Comparison of ENCODE assay signal across 31 mouse cellular contexts in the genomic region with DNA sequence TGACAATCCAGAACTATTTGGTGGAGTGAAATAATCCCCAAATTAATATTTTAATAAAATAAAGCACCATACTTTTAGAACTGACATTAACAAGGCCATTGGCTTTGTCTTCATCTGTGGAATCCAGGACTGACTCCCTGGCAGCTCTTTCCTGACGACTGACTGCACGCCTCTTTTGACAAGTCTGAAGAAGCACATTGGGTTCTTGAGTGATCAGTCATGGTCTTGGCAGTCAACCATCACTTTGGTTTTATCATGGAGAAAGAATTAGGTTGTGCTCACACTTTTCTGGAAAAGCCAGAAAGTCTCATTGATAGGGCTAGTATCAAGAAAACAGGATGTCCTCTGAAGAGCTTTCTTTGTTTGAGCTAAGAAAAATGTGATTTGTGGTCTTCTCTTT.
DNase-seq lines count a peak whose midpoint lies in the region; ATAC-seq lines count a peak whose summit lies in the region.
"Had no signal": no experiment of that assay in that cellular context is flagged by ENCODE, and none has a peak within 500 bp of the region (broad histone marks: within the 10 kb centered on the region; RNA-seq: fewer than 3 reads in every experiment).

No protein-coding gene starts in this region.

- 43% methylated on average over 2 of the region's 2 CpGs for WGBS in heart, embryonic 12.5 days
- WGBS in heart, embryonic 11.5 days (ENCODE audit: insufficient replicate concordance): 46% methylated on average over 2 of the region's 2 CpGs

- DNase-seq in heart, adult 11 months: peak; percentile 90
- peak; percentile 19 to 34 for DNase-seq in heart, adult 9 months (ENCODE audit: low spot score in 2 of 2)
- DNase-seq in NIH3T3 (ENCODE audit: low read depth): peak; percentile 35
- peak; percentile 28 for DNase-seq in skeletal muscle tissue, adult 2 months (ENCODE audit: low read depth, low spot score)
- no peak for DNase-seq in c-Kit-positive CD71-positive TER-119-positive erythroid progenitor cells, embryonic 14.5 days (ENCODE audit: low spot score)
- DNase-seq in lung, postnatal 25 days (ENCODE audit: low spot score): no peak
- DNase-seq: adrenal gland, adult 8-10 months; adrenal gland, postnatal 25 days; B cell, adult 2 months; cerebellum, adult 18-20 months; cerebellum, adult 9-11 months; cerebellum, postnatal 25 days; gastrocnemius, postnatal 10 days; gastrocnemius, postnatal 36 days; kidney, adult 18-20 months; kidney, adult 9 months had no signal

- H3K27me3 ChIP-seq in heart, embryonic 12.5 days (replicated peaks): no peaks in the 10 kb centered on the region
- no peaks in the 10 kb centered on the region for H3K27me3 ChIP-seq in heart, embryonic 11.5 days (ENCODE audit: control insufficient read depth, insufficient read depth, low read length)
- H3K27me3 ChIP-seq: CH12.LX; embryonic facial prominence, embryonic 12.5 days; embryonic facial prominence, embryonic 15.5 days; forebrain, embryonic 13.5 days; heart, embryonic 15.5 days; hindbrain, embryonic 13.5 days had no signal

- ATAC-seq in heart, embryonic 12.5 days (ENCODE audit: insufficient number of reproducible peaks, low FRiP score): no peak
- no peak for ATAC-seq in heart, embryonic 11.5 days (replicated peaks; ENCODE audit: insufficient number of reproducible peaks, low FRiP score, low TSS enrichment)
- ATAC-seq: activated CD4-positive, CD25-positive, alpha-beta regulatory T cell, adult 4 months; forebrain, embryonic 13.5 days; forebrain, embryonic 16.5 days; hindbrain, postnatal 0 days; inflammation-experienced regulatory T-cells, adult 6 months; intestine, embryonic 16.5 days had no signal

- no peaks in the 10 kb centered on the region for H3K36me3 ChIP-seq in heart, embryonic 12.5 days
- H3K36me3 ChIP-seq in heart, embryonic 11.5 days (ENCODE audit: control insufficient read depth, insufficient read depth, low read length): no peaks in the 10 kb centered on the region
- H3K36me3 ChIP-seq: embryonic facial prominence, embryonic 12.5 days; embryonic facial prominence, embryonic 15.5 days; G1E; heart, embryonic 15.5 days; hindbrain, embryonic 10.5 days; hindbrain, embryonic 13.5 days had no signal

- H3K27ac ChIP-seq in heart, embryonic 12.5 days (ENCODE audit: poor library complexity, severe bottlenecking): no peak overlapping the region
- H3K27ac ChIP-seq in heart, embryonic 11.5 days (ENCODE audit: low read depth, low read length): no peak overlapping the region
- H3K27ac ChIP-seq: embryonic facial prominence, embryonic 12.5 days; embryonic facial prominence, embryonic 15.5 days; forebrain, embryonic 13.5 days; heart, embryonic 15.5 days; hindbrain, embryonic 10.5 days; hindbrain, embryonic 13.5 days; hindbrain, postnatal 0 days had no signal

- no peaks in the 10 kb centered on the region for H3K4me1 ChIP-seq in heart, embryonic 12.5 days (replicated peaks)
- H3K4me1 ChIP-seq in heart, embryonic 11.5 days (ENCODE audit: control insufficient read depth, insufficient read depth, low read length): no peaks in the 10 kb centered on the region
- H3K4me1 ChIP-seq: embryonic facial prominence, embryonic 12.5 days; embryonic facial prominence, embryonic 15.5 days; forebrain, embryonic 13.5 days; hindbrain, embryonic 13.5 days had no signal

- H3K4me3 ChIP-seq in heart, embryonic 12.5 days: no peak overlapping the region
- no peak overlapping the region for H3K4me3 ChIP-seq in heart, embryonic 11.5 days (ENCODE audit: low read depth, low read length)
- H3K4me3 ChIP-seq: embryonic facial prominence, embryonic 12.5 days; embryonic facial prominence, embryonic 15.5 days; forebrain, embryonic 13.5 days; heart, embryonic 15.5 days; hindbrain, embryonic 10.5 days; hindbrain, embryonic 13.5 days had no signal

- no peaks in the 10 kb centered on the region for H3K9me3 ChIP-seq in heart, embryonic 12.5 days (replicated peaks)
- no peaks in the 10 kb centered on the region for H3K9me3 ChIP-seq in heart, embryonic 11.5 days (replicated peaks; ENCODE audit: control insufficient read depth, low read length)
- H3K9me3 ChIP-seq: embryonic facial prominence, embryonic 12.5 days; embryonic facial prominence, embryonic 15.5 days; forebrain, embryonic 13.5 days; heart, embryonic 15.5 days; hindbrain, embryonic 10.5 days; hindbrain, embryonic 13.5 days had no signal

- H3K4me2 ChIP-seq in heart, embryonic 12.5 days: no peak overlapping the region
- no peak overlapping the region for H3K4me2 ChIP-seq in heart, embryonic 11.5 days
- H3K4me2 ChIP-seq: embryonic facial prominence, embryonic 12.5 days; embryonic facial prominence, embryonic 15.5 days; forebrain, embryonic 13.5 days; heart, embryonic 15.5 days; hindbrain, embryonic 13.5 days had no signal

- no peak overlapping the region for H3K9ac ChIP-seq in heart, embryonic 12.5 days
- H3K9ac ChIP-seq in heart, embryonic 11.5 days (ENCODE audit: low read depth, low read length): no peak overlapping the region
- H3K9ac ChIP-seq: embryonic facial prominence, embryonic 12.5 days; embryonic facial prominence, embryonic 15.5 days; forebrain, embryonic 13.5 days; heart, embryonic 15.5 days; hindbrain, embryonic 13.5 days had no signal

Comparison
In these comparisons a context has a peak if more than half of its experiments do, and no peak if none do; other contexts are left out.
1. DNase-seq: peak in heart, adult 11 months (single experiment), heart, adult 9 months (2 of 2), NIH3T3 (single experiment) and skeletal muscle tissue, adult 2 months (single experiment); none in c-Kit-positive CD71-positive TER-119-positive erythroid progenitor cells, embryonic 14.5 days (single experiment) and lung, postnatal 25 days (single experiment).